Mouse (Mus musculus) right cerebral cortex, postnatal 14 days (tissue): Measurements from ENCODE around the gene Rxrg.

Source experiments
- DNase-seq: peaks from one replicate; pipeline ENCODE4 v3.0.0; 2022

The Rxrg gene

GRCm38 (mm10) chr1:167648670-167649069 lies 50.5 kb downstream of the Rxrg start:
- DNase-seq = no peak

GRCm38 (mm10) chr1:167649122-167649633 lies 51.0 kb downstream of the Rxrg start:
- no peak for DNase-seq

DNA sequence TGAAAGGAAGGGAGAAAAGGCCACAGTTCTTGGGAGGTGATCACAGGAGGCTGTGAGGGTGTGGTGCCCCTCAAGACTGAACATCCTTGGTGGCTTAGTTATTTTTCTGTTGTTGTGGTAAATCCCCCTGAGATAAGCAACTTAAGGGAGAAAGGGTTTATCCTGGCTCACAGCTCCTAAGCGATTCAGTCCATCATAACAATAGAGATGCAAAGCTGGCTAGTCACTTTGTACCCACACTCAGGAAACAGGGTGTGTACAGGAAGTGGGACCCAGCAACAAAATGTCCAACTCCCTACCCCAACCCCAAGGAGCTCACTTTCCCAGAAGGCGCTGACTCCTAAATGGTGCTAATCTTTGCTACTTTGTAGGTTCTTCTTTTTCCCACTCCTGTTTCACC lies 54.2 kb downstream of the Rxrg start:
- no peak for DNase-seq

- DNase-seq = no peak
These were observed 60.9 kb downstream of the Rxrg start for GRCm38 (mm10) chr1:167659065-167659464.

DNA sequence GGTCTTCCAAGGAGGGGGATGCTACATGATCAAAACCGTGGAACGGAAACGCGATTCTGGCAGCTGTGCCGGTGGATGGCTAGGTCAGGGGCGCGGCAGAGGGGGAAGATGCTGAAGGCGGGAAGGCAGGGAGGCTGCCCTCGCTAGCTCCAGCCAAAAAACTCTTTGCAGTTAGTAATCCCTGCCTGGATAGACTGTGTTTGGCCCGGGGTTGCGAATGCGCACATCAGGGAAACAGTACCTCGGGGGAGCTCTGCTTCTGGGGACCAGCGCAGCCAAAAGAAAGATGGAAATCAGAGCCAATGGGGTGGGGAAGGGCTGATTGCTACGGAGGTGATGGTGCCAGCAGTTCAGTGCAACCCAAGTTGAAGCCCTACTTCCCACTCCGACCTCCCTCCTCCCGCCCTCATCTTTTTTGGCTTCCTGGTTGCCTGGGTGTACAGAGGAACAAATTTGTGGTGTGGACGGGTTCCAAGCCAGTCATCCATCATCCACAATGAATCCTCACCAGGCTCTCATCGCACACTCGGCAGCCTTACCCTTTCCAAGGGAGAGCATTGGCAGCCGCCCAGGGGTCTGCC lies 62.4 kb downstream of the Rxrg start:
- DNase-seq = peak; percentile 38

GRCm38 (mm10) chr1:167661123-167661522 lies 62.9 kb downstream of the Rxrg start:
- no peak for DNase-seq

DNA sequence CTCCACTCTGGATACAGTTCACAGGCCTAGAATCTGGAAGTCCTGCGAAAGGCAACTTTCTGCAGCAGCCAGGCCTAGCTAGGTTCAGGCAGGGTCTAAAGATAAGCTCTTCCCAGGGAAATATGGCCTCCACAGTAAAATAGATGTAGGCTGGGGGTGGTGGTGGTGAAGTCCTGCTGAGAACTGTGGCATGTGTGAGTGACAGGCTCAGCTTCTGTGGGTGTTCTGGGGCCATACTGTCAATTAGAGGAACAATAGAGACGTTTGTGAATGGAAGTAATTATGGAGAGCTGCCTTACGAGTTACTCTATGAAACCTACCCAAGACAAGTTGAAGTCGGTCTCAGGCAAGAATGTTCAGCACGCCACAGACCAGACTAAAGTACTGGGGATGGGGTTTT lies 65.0 kb downstream of the Rxrg start:
- no peak for DNase-seq

- DNase-seq = peak; percentile 50
These were observed 71.6 kb downstream of the Rxrg start for GRCm38 (mm10) chr1:167669796-167670195.

DNA sequence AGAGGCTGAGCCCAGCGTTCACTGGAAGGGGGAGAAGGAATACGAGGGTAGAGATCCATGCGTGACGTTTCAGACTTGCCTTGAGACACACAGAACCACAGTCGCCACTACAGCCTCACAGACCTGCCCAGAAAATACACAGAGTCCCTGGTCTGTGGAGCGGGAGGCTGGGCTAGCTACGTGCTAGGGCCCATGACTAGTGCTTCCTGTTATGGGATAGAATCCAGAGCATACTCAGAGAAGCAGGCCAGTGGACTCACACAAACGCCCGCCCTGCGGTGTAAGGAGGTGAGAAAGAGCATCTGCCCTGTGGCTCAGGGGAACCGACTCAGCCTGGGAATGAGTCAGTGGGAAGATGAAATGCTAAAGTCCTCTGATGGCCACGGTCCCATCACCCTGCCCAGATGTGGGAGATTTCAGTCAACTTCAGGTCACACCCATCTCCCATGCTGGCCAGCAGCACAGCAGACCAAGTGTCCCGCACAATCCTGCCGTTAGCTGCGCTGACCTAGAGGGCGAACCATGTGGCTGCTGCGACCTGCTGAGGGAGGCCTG lies 74.3 kb downstream of the Rxrg start:
- no peak for DNase-seq

DNA sequence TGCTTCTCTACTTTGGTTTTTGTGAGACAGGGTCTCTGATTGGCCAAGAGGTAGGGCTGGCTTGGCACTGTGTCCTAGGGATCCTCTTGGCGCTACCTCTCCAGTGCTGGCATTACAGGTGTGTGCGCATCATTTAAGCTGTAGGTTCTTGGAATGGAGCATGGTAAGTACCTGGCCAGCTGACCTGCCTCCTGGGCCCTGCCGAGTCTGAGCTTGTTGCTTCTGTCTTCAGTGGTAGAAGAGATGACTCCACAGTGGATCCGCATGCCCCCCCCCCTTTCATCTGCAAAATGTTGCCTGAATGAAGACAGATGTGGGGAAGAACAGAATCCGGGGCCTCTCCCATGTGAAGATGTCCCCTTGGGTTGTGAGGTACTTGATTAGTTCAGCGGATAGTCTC lies 80.9 kb downstream of the Rxrg start:
- no peak for DNase-seq

- DNase-seq = no peak
These were observed 89.8 kb downstream of the Rxrg start for GRCm38 (mm10) chr1:167688001-167688346.

GRCm38 (mm10) chr1:167688347-167689231 lies 90.4 kb downstream of the Rxrg start:
- DNase-seq = no peak

GRCm38 (mm10) chr1:167689232-167689261 lies 90.9 kb downstream of the Rxrg start, which contains the start of gene Lmx1a:
TSS of gene Lmx1a (plus strand) at chr1:167689237.
- DNase-seq = no peak
